Mouse (Mus musculus) heart, postnatal 0 days (tissue): ENCODE data around the gene Lzts2.

ENCODE experiments used
- CTCF ChIP-seq: IDR thresholded peaks from 2 replicates; pipeline ENCODE4 v1.5.1; 2016; ENCODE audit warnings: antibody characterized with exemption, control low read depth, low read depth
- EP300 ChIP-seq: IDR thresholded peaks from 2 replicates; pipeline ENCODE4 v1.6.1; 2016; ENCODE audit warnings: antibody characterized with exemption, low read depth

DNA sequence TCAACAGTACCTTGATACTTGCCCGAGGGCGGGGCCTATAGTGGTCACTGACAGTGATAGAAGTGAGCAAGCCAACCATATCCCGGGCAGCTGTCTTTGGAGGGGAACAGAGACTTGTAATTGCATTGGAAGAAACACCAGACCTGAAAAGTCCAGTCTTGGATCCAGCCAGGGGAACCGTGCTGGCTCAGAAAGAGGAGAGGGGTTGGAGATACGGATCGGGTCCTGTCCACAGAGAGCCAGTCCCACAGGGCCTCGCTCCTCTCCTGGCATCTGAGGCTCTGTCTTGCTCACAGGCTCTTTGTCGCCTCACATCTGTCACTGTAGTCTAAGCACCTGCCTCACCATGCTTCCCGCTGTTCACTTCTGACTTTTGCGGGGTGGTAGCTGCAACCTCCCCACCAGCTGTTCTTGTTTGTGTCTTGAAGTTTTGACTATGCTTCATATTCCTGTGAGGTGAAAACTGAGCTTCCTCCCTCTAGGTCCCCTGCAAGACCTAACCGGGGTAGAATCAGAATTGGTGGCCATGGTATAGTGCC, 30.2 kb downstream of the Lzts2 start:
- TF ChIP-seq CTCF (no peak), EP300 (no peak)
